Mouse (Mus musculus): ENCODE measurements around the gene Pde4b. TPM values are rescaled to one million over a fixed set of nuclear protein-coding genes. Genes with fewer than 3 reads are reported as not detected.

Pde4b gene
- polyA plus RNA-seq, 1 experiment = 19.5 TPM

GRCm38 (mm10) chr4:102235151-102235550, 147.8 kb downstream of the Pde4b start:
- Histone ChIP-seq H3K27ac (ENCODE audit: insufficient read depth, low read depth, low read length) (no peak overlapping the region), H3K4me3 (ENCODE audit: insufficient read depth, low read length) (no peak overlapping the region), H3K4me1 (ENCODE audit: control insufficient read depth, insufficient read depth, low read length) (peaks cover 8% of the 10 kb centered on the region)
- TF ChIP-seq CTCF (IDR thresholded peaks at IDR 0.05; ENCODE audit: low read depth, low read length) (no peak), POLR2A (IDR thresholded peaks at IDR 0.05; ENCODE audit: borderline replicate concordance, low read depth, low read length) (no peak)

- H3K4me3 ChIP-seq (ENCODE audit: insufficient read depth, low read length) = no peak overlapping the region
- no peaks in the 10 kb centered on the region for H3K4me1 ChIP-seq (ENCODE audit: control insufficient read depth, insufficient read depth, low read length)
- H3K27ac ChIP-seq (ENCODE audit: insufficient read depth, low read depth, low read length) = no peak overlapping the region
- TF ChIP-seq POLR2A (IDR thresholded peaks at IDR 0.05; ENCODE audit: borderline replicate concordance, low read depth, low read length) (no peak), CTCF (IDR thresholded peaks at IDR 0.05; ENCODE audit: low read depth, low read length) (no peak)
These were observed 151.8 kb downstream of the Pde4b start for GRCm38 (mm10) chr4:102239102-102239501.

- Histone ChIP-seq H3K4me3 (ENCODE audit: insufficient read depth, low read length) (no peak overlapping the region), H3K27ac (ENCODE audit: insufficient read depth, low read depth, low read length) (no peak overlapping the region), H3K4me1 (ENCODE audit: control insufficient read depth, insufficient read depth, low read length) (no peaks in the 10 kb centered on the region)
- TF ChIP-seq CTCF (IDR thresholded peaks at IDR 0.05; ENCODE audit: low read depth, low read length) = no peak
- no peak for TF ChIP-seq POLR2A (IDR thresholded peaks at IDR 0.05; ENCODE audit: borderline replicate concordance, low read depth, low read length)
These were observed 152.5 kb downstream of the Pde4b start for GRCm38 (mm10) chr4:102239657-102240390.

- TF ChIP-seq POLR2A (IDR thresholded peaks at IDR 0.05; ENCODE audit: borderline replicate concordance, low read depth, low read length) (no peak), CTCF (IDR thresholded peaks at IDR 0.05; ENCODE audit: low read depth, low read length) (no peak)
- Histone ChIP-seq H3K4me1 (ENCODE audit: control insufficient read depth, insufficient read depth, low read length) (no peaks in the 10 kb centered on the region), H3K4me3 (ENCODE audit: insufficient read depth, low read length) (no peak overlapping the region), H3K27ac (ENCODE audit: insufficient read depth, low read depth, low read length) (no peak overlapping the region)
These were observed 153.5 kb downstream of the Pde4b start for GRCm38 (mm10) chr4:102240754-102241427.

- Histone ChIP-seq H3K27ac (ENCODE audit: insufficient read depth, low read depth, low read length) (no peak overlapping the region), H3K4me3 (ENCODE audit: insufficient read depth, low read length) (no peak overlapping the region), H3K4me1 (ENCODE audit: control insufficient read depth, insufficient read depth, low read length) (no peaks in the 10 kb centered on the region)
- TF ChIP-seq POLR2A (IDR thresholded peaks at IDR 0.05; ENCODE audit: borderline replicate concordance, low read depth, low read length) (no peak), CTCF (IDR thresholded peaks at IDR 0.05; ENCODE audit: low read depth, low read length) (no peak)
These were observed 166.7 kb downstream of the Pde4b start for GRCm38 (mm10) chr4:102253994-102254393.

GRCm38 (mm10) chr4:102254466-102255294, 167.3 kb downstream of the Pde4b start:
- Histone ChIP-seq H3K4me1 (ENCODE audit: control insufficient read depth, insufficient read depth, low read length) (no peaks in the 10 kb centered on the region), H3K27ac (ENCODE audit: insufficient read depth, low read depth, low read length) (no peak overlapping the region), H3K4me3 (ENCODE audit: insufficient read depth, low read length) (no peak overlapping the region)
- TF ChIP-seq POLR2A (IDR thresholded peaks at IDR 0.05; ENCODE audit: borderline replicate concordance, low read depth, low read length) (no peak), CTCF (IDR thresholded peaks at IDR 0.05; ENCODE audit: low read depth, low read length) (no peak)

GRCm38 (mm10) chr4:102255295-102255670, 167.9 kb downstream of the Pde4b start:
- Histone ChIP-seq H3K4me3 (ENCODE audit: insufficient read depth, low read length) (no peak overlapping the region), H3K27ac (ENCODE audit: insufficient read depth, low read depth, low read length) (no peak overlapping the region), H3K4me1 (ENCODE audit: control insufficient read depth, insufficient read depth, low read length) (no peaks in the 10 kb centered on the region)
- TF ChIP-seq CTCF (IDR thresholded peaks at IDR 0.05; ENCODE audit: low read depth, low read length) = no peak
- TF ChIP-seq POLR2A (IDR thresholded peaks at IDR 0.05; ENCODE audit: borderline replicate concordance, low read depth, low read length) = no peak

GRCm38 (mm10) chr4:102256170-102256960, 169.0 kb downstream of the Pde4b start:
- Histone ChIP-seq H3K4me1 (ENCODE audit: control insufficient read depth, insufficient read depth, low read length) (no peaks in the 10 kb centered on the region), H3K27ac (ENCODE audit: insufficient read depth, low read depth, low read length) (no peak overlapping the region), H3K4me3 (ENCODE audit: insufficient read depth, low read length) (no peak overlapping the region)
- TF ChIP-seq CTCF (IDR thresholded peaks at IDR 0.05; ENCODE audit: low read depth, low read length) (no peak), POLR2A (IDR thresholded peaks at IDR 0.05; ENCODE audit: borderline replicate concordance, low read depth, low read length) (no peak)

GRCm38 (mm10) chr4:102260216-102260615, 172.9 kb downstream of the Pde4b start:
- no peaks in the 10 kb centered on the region for H3K4me1 ChIP-seq (ENCODE audit: control insufficient read depth, insufficient read depth, low read length)
- TF ChIP-seq POLR2A (IDR thresholded peaks at IDR 0.05; ENCODE audit: borderline replicate concordance, low read depth, low read length) = no peak
- TF ChIP-seq CTCF (IDR thresholded peaks at IDR 0.05; ENCODE audit: low read depth, low read length) = no peak
- no peak overlapping the region for H3K4me3 ChIP-seq (ENCODE audit: insufficient read depth, low read length)
- no peak overlapping the region for H3K27ac ChIP-seq (ENCODE audit: insufficient read depth, low read depth, low read length)

Data from bone marrow macrophage, adult 2 months (primary cell).